Mouse (Mus musculus) adrenal gland, adult (tissue): ENCODE data around the gene Shroom1.

Source experiments
- DNase-seq, 2 experiments: peaks; one replicate each; pipeline ENCODE4 v3.0.0; 2022 to 2023; ENCODE audit warnings: low spot score in 1 of 2; ENCODE audit not compliant: inconsistent age in 2 of 2

Gene Shroom1

DNA sequence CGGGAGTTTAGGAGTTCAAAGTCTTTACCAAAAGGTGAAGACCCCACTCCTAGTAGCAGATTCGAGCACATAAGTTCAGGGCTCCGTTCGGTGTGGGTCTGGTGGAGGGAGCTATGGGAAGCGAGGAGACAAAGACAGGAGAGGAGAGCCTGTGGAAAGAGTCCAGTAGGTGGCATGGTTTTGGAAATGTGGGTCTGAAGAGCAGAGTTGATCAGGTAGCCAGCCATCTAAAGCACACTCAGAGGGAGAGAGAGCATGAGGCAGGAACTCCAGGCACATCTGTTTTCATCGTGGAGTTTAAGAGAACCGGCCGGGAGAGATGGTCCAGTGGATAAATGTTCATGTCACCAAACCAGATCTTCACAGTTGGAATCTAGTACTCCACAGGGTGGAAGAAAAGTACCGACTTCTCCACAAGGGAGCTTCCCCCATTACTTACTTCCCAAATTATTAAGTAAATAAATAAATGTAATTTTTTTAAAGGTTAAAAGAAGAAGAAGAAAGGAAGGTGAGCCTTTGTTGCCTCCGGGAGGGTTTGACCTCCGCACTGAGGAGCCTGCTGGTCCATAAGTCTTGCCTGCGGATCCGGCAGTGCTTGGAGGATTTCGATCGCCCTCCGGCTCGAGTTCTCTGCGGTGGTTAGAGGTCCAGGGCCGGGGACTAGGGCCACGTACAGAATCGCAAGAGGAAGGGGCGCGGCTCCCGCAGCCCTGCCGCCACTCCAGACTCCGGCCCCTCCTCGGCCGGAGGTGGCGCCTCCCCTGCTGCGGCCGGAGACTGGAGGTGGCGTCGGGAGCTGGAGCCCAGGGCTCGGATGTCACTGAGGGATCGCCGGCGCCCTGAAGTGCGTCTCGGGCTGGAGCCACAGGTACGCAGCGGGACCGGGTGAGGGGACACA, at the start of gene Shroom1, which contains the start of gene Gm10447:
TSS of gene Shroom1 (plus strand) at position 732 of the 898 bp plus-strand sequence.
TSS of gene Gm10447 (minus strand) at position 637 of the 898 bp plus-strand sequence.
- peak; percentile 73 to 84 for DNase-seq

DNA sequence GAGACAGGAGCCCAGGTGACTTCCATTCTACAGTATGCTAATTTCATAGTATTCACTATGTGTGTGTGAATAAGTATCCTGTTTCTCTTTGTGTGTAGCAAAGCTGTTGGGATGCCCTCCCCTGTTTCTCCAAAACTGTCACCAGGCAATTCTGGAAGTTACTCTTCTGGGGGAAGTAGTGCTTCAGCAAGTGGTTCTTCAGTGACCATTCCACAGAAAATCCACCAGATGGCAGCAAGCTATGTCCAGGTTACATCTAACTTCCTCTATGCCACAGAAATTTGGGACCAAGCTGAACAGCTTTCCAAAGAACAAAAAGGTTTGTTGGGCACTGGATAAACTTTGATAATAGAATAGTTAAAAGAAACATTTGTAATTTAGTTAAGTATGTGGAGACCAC, 45.3 kb upstream of the Shroom1 start:
- DNase-seq, result peak in 1 of 2 experiments; percentile 68

DNA sequence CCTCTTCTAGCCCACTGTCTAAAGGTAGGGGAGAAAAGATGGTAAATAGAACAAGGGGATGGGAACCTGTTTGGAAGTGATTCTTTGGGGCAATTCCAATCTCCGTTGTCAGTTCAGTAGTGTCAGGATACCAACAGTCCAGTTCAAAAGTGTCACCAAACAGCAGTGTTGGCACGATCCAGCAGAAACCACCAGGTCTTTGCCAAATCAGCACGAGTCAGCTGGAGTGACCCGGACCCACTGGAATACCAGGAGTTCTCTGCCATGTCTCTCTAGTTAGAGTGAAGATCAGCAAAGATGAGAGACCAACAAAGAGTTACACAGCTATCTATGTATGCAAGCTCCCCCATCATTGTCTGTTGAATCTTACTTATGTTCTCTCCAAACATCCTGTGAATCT, 43.1 kb upstream of the Shroom1 start:
- DNase-seq, result no peak

DNA sequence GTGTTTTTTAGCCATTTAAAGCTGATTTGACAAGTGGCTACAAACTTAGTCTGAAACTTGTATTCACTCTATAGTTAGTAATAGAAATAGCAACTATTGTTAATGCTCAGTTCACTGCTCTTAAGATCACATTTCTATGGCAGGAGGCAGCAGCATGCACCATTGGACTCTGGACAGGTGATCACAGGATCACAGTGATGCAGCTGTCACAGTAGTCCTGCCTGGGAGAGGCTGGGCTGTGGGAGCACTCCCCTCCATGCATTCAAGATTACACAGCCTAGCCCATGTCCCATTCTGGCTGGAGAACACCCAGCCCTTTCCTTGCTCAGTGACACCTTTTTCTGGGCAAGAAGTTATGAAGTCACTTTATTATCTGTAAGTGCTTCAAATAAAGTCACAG, 39.0 kb upstream of the Shroom1 start:
- no peak for DNase-seq

DNA sequence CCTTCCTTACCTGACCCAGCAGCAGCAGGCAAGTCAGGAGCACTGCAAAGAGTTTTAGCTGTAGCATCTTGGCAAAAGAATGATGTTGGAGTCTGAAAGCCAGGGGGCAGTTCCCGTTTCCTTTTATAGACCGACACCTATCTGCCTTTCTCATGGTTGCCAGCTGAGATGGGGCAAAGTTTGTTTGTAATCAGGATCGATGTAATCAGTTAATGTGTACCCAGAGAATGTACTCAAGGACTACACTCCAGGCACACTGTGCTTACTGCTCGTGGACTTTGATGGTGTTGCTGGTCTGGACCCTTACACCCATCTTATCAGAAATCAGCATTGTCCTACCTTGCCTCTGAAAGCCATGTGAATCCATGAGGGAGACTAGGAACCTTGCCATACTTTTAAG, 34.0 kb upstream of the Shroom1 start, which contains the start of gene Leap2:
TSS of gene Leap2 (minus strand) at position 135 of the 400 bp plus-strand sequence.
- no peak for DNase-seq

DNA sequence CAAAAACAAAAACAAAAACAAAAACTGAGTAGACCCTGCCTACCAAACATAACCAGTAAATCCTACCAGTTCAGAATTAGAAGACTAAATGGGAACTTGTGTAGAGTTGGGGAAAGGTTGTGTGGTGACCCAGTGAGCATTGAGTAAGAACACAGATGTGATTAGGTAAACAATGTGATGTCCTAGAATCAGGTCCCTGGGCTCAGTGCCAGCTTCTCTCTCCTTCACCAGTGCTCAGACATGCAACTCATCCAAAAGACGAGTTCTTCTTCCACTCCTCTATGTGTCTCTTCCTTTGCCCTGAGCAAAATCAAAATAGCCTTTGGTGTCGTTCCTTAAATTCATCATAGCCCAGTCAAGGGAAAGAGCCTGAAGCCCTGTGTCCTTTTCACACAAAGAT, 32.2 kb upstream of the Shroom1 start:
- peak in 1 of 2 experiments; percentile 86 for DNase-seq

DNA sequence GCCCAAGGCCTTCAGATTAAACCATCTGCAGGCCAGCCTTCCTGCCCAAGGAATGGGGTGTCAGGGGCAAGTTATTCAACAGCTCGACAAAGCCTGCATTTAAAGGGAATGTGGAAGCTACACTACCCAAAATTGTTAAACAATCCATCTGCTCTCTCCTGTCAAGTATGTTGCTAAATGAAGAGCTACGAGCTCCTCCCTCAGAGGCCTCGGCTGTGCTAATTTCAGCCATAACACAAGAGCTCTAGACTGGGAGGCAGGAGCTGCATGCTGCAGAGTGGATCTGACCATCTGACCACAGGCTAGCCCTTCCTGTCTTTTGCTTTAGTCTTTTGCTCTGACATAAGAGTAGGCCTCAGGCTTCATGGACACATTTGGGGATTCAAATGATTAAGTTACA, 31.8 kb upstream of the Shroom1 start:
- no peak for DNase-seq

DNA sequence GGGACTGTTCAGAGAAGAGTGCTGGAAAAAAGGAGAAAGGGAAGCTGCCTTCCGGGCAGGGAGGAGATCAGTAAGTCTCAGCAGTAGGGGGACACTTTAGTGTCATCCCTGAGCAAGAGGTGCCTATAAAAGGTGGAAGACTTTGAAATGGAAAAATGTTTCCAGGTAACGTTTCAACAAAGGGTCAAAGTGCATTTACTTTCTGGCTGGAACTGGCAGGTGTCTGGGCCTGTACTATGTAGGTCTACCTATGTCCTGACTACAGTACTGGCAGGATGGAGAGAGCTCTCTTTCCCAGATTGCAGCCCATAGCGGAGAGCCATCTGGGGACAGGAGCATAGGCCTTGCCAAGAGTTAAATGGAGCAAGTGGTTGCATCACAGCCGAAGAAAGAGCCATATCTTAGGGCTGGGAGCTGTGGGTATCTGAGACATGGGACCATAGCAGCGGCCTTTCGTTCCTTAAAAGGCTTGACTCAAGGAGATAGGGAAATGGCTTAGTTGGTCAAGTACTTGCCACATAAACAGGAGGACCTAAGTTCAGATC, 31.2 kb upstream of the Shroom1 start:
- peak in 1 of 2 experiments; percentile 60 for DNase-seq

DNA sequence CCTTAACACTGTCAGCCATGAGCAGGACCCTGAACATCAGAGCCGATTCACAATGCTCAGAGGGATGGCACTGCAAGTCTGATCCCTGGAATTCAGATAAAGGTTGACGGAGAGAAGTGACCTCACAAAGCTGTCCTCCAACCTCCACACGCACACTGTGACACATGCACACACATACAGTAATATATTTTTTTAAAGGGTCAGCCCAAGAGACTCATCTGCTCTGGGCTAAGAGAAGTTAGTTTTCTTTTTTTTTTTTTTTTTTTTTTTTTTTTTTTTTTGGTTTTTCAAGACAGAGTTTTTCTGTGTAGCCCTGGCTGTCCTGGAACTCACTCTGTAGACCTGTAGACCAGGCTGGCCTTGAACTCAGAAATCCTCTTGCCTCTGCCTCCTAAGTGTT, 30.1 kb upstream of the Shroom1 start:
- peak in 1 of 2 experiments; percentile 23 for DNase-seq

DNA sequence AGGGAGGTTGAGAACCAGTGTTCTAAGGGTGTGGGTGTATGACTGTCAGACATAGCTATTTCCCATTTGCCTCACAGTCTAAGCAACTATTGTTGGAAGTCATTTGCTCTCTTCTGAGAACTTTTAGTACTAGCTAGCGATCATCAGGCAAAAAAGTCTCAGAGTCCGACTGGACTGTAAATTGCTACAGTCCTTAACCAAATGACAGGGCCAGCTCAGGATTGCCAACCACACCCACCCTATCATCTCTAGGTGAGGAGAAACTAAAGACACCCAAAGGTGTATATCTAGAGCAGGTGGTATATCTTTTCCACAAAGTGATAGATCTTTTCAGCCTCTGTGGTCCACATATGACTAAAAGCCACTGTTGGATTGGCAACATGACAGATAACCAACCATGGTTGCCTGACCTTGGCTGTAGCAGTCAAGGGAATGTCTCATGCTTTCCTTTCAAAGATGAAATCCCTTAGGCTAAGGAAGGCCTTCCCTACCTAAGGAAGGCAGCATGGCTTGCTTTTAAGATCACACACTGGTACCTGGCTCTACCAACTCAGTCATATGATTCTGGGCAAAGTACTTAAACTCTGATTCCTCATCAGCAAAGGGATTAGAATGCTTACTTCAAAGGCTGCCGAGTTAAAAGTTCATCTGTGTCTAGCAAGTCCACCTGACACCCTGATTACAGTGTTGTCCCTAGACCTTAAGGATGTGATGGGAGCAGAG, 28.9 kb upstream of the Shroom1 start:
- DNase-seq, result peak in 1 of 2 experiments; percentile 57

DNA sequence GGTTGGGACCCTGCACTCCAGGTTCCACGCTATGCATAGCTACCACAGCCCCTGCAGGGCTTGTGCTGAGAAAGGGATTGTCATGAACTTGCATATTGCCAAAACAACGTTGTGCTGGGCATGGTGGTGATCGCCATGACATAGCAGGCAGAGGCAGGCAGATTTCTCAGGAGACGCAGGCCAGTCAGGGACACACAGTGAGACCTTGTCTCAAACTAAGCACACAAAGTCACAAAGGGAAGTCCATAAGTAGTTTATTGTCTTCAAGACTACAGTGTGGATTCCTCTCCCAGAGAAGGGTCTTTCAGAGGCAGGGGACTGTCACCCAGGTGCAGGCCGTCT, 28.3 kb upstream of the Shroom1 start:
- peak in 1 of 2 experiments; percentile 36 for DNase-seq

DNA sequence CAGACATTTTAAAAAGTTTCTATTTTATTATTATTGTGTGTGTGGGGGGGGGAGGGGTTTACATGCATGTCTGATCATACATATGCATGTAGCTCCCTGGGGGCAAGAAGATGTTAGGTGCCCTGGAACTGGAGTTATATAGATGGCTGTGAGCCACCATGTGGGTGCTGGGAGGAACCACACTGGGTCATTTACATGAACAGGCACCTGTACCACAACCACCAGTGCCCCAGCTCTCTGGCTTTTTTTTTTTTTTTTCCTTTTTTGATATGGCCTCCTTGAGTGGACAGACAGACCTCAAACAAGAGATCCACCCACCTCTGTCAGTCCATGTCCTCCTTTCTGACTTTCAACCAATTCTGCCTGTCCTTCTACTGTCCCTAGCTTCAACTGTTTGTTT, 27.8 kb upstream of the Shroom1 start:
- no peak for DNase-seq

DNA sequence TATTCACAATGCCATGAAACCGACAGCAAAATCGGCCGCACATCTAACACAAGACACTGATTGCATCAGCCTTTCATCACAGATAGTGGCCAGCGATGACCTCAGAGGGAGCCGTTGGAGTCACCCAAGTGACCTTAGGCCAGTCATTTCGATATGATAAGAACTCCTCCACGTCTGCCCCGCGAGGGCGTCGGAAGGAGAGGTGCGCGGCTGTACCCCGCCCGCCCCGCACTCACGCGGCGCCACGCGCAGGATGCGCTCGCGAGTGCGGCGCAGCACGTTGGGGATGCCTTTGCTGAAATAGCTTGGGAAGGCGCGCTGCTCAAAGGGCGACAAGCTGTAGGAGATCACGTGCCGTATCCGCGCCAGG, 26.7 kb upstream of the Shroom1 start:
- DNase-seq, result no peak

DNA sequence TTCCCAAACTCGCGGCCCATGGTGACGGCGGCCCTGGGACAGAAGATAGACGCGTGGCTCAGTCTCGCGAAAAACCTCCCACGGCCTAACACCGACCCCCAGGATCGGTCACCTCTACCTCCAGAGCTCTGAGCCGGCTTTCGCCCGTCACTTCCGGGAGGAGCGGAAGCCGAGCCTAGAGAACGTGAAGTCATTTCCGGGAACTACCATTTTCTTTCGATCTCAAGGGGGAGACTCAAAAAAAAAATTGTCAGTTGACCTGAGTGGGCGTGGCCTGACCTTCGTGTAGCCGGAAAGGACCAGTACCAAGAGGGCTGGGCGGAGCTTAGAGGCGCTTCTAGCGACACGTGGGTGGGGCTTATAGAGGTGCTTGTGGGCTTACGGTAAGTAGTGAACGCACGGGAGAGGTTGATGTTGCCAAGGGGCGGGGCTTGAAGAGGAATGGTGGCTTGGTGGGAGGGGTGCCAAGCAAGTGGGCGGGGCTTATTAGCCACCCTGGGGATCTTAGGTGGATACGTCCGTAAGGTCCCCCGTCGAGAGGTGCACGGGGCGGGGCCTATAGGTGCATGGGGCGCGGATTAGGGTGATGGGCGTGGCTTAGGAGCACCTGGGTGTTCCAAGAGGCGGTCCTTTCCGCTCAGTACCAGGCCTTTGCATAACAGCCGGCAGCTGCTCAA, 26.2 kb upstream of the Shroom1 start, which contains the start of the genes Uqcrq and Gdf9:
TSS of gene Uqcrq (minus strand) at position 162 of the 677 bp plus-strand sequence.
TSS of gene Gdf9 (plus strand) at position 354 of the 677 bp plus-strand sequence.
- peak; percentile 99 to 100 for DNase-seq

DNA sequence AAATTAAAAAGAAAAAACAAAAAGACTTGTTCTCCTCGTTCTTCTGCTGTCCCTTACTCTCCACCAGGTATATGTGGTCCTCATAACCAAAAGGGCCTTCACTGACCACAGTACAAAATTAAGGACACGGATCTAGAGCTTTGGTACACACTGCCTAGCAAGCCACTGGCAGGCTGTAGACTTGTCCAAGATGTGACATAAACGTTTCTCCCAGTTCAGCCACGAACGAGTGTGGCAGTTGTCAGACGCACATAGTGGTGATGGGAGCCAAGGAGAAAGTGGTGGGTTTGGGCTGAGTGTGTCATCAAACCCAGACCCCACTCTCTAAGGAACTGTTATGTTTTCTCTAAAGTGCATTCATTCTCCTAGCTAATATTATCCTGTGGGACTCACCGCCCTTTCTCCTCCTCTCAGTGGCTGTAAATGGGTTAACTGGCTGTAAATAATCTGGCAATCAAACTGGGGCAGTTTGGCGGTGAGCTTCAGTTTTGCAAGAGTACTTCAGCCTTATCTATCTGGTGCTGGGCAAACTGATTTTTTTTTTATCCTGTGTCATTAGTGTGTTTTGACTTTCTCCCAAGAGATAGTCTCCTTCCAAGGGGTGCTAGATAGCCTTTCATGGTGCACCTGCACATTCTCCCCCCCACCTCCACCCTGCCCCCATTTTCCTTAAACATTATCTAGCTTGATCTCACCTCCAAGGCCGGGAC, 25.5 kb upstream of the Shroom1 start:
- no peak for DNase-seq

DNA sequence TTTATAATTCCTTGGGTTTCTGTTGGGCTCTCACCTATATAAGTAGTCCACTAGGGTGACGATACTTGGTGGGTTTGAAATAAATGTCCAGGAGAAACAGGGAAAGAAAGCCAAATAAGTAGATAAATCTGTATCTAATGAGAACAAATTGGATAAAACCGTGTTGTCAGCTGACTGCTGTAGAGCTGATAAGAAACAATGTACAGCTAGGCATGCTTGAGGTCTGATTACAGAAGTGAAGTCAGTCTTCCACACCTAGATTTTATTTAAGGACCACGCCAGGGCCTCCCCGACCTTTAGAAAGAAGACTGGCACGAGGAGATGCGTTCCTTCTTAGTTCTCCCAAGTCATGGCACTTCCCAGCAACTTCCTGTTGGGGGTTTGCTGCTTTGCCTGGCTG, 23.9 kb upstream of the Shroom1 start:
- DNase-seq, result no peak

DNA sequence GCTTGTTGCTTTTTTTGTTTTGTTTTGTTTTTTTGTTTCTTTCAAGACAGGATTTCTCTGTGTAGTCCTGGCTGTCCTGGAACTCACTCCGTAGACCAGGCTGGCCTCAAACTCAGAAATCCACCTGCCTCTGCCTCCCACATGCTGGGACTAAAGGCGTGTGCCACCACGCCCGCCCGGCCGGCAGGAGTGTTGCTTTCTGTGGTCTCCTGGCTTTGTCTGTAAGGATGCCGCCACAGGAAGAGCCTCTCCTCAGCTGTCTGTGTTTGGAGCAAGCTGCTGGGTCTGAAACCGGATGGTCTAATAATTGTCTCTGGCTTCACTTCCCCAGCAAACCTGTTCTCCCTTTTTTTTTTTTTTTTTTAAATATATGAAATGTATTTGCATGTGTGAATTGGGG, 21.5 kb upstream of the Shroom1 start:
- DNase-seq, result no peak

DNA sequence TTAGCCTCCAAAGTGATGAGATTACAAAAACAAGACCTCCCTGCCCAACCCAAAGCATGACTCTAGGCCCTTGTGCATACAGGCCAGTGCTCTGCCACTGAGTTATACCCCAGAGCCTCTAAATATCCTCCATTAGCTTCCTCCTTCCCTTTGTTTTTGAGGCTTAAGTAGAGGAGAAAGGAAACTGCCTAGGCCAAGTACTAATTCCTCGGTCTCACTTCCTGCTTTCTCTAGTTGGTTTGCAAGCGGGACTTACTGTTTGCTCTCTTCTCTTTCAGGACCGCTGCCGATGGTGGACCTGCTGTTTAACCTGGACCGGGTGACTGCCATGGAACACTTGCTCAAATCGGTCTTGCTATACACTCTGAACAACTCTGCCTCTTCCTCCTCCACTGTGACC, 20.7 kb upstream of the Shroom1 start:
- DNase-seq, result no peak

DNA sequence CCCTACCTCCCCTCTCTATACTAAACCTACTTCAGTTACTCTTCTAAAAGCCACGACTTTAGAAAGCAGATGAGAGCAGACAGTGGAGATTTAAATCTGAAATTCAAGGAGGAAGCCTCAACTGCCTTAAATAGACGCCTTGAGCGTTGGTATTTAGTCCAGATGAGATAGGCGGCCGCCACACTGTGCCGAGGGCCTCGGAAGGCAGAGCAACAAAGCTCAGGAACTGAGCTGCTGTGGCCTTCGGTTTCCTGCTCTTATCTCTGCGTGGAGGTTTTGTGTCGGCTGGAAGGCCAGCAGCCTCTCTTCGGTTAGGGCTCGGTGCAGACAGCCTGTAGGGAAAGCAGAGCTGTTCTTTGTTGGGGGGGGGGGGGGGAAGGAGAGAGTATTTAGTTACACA, 15.1 kb upstream of the Shroom1 start:
- peak; percentile 64 to 82 for DNase-seq

DNA sequence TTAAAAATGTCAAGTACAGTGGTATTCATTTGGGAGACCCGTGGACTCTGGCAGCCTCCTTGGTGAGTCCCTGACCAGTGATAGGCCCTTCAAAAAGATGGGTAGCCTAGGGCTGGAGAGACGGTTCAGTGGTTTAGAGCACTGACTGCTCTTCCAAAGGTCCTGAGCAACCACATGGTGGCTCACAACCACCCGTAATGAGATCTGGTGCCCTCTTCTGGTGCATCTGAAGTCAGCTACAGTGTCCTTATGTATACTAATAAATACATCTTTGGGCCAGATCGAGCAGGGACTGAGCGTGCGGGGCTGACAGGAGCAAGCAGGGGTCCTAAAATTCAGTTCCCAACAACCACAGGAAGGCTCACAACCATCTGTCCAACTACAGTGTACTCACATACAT, 13.1 kb upstream of the Shroom1 start:
- DNase-seq, result peak; percentile 65 to 83
